Mouse (Mus musculus) right cerebral cortex, postnatal 4 days (tissue): ENCODE results near the gene Gm17606.

Experiments used
- DNase-seq: peaks from one replicate; pipeline ENCODE4 v3.0.0-alpha.2; 2022

Gm17606 gene

DNA sequence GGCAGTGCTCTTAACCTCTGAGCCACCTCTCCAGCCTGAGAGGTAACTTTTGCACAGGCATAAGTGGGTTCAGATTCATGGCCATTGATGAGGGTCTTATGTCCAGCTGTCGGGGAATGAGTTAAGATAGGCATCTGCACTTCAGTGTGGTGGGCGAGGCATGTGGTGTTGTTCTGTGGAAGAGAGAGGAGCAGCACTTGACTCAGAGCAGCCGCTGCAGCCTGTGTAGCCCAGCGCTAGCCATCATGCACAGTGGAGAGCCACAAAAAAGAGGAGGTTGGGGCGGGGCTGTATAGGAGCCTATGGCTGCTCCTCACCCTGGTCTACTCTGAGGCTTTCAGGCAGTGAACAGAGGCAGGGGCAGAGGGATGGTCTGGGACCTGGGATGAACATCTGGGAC lies 12.6 kb upstream of the Gm17606 start:
- DNase-seq: no peak

- no peak for DNase-seq
Measured at GRCm38 (mm10) chr14:54629797-54630196, 11.0 kb upstream of the Gm17606 start.

- no peak for DNase-seq
Measured at GRCm38 (mm10) chr14:54630583-54631239, 10.0 kb upstream of the Gm17606 start.

DNA sequence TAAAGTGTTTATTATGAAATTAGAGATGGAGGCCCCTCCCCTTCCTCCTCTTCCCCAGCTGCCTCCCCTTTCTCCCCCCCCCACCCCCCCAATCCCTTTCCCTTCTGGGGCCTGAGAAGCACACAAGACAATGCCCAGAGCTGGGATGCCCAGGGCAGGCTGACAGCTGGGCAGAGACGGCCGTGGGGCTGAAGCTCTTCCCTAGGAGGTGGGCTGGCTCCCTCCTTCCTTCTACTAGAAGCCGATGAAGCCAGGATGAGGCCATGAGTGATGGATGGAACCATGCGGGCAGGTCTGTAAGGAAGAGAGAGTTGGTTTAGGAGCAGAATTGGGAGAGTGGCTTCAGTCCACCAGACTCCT lies 9.5 kb upstream of the Gm17606 start:
- DNase-seq: no peak

DNA sequence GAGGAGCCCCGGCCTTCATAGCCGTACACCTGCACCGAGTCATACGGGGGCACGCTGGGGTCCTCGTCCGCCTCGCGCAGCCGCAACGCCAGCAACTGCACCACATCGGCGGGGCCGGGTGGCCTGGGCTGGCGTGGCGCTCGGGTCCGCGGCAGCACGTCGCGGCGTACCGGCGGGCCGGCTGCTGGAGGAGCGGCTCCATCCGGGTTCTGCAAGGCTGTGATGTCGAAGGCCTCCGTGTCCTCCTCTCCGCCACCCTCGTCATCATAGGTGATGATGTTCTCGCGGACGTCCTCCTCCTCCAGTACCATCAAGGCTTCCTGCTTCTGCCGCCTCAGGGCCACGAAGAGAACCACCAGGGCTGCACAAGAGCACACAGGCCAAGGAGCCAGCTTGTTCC lies 8.5 kb upstream of the Gm17606 start:
- no peak for DNase-seq

DNA sequence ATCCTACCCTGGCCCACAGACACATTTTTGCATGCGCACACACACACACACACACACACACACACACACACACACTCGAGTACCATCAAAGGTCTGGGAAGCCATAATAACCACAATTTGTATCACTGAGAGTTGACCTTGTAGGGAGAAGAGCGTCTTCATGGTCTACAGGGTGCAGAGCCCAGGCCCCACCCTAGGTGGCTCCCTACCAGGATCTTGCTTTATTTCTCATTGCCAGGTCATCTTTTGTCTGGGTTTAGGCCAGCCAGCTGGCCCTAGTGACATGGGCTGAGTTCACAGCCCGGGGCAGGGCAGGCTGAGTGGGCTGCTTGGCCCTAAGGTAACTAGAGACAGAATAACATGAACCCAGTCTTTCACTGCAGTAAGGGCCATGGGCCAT lies 6.6 kb upstream of the Gm17606 start:
- DNase-seq: no peak

DNA sequence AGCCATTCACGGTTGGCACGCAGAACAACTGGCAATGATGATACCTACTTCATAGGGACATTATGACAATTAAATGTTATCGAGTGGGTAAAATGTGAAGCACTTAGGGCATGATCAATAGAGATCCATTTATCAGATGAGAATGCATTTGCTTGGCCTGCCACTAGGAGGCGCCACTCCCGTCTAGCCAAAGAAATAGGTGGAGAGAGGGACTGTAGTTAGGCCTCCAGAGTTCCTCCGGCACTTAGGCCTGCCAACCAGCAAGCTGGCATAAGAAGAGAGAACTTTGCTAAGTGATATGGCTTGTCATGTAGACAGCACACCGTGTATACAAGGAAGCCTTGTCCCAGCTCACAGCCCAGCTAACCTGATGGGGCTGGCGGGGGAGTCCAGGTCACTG lies 3.8 kb upstream of the Gm17606 start:
- peak; percentile 72 for DNase-seq

GRCm38 (mm10) chr14:54638210-54638609 lies 2.5 kb upstream of the Gm17606 start:
- peak; percentile 49 for DNase-seq

- no peak for DNase-seq
Measured at GRCm38 (mm10) chr14:54640121-54640520, 631 bp upstream of the Gm17606 start.

- DNase-seq: peak; percentile 95
Measured at GRCm38 (mm10) chr14:54641305-54641969, 685 bp downstream of the Gm17606 start, which contains the start of gene Cdh24. TSS of gene Cdh24 (minus strand) at chr14:54641364.

DNA sequence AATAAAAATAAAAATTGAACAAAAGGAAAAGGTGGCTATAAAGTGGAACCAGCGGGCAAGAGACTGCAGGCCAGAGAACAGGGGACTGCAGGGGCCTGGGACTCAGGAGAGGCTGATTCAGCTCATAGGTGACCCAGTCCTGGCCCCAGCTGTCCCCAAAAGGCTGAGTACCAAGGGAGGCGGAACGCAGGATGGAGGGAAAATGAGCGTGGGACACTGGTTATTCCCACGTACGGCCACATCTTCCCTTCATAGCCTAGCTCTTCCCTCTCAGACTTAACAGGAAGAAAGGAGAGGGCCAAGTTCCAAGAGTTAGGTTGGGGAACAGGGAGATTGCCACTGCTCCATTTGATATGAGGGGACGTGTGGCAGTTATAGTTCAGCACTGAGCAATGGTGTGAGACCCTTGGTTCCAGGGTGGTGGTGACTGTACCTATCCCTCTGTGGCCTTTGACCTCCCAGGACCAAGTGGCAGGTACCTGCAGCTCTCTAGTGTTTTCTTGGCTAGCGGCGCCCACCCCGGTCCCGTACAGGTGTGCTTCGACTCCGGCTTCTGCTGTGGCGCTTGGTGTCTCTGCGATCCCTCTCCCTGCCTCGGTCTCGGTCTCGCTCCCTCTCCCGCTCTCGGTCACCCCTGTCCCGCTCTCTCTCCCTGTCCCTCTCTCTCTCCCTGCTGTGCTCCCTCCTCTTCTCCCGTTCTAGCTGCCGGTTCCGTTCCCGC lies 1.6 kb downstream of the Gm17606 start:
- DNase-seq: no peak

DNA sequence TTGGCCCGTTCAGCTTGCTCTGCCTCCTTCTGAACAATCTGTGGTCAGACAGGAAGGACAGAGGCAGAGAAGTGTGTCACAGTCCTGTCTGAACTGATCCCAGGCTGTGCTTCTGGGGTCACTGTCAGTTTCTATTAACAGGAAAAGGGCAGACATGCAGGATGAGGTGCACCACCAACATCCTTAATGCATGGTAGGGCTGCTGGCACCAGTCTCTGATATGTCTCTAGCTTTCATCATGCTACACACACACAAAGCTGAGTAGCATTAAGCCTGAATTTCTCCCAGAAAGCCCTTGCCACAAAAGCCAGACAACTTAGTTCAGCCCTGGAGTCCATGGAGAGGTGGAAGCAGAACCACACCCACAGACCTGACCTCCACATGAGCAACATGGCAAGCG lies 2.3 kb downstream of the Gm17606 start:
- DNase-seq: no peak

DNA sequence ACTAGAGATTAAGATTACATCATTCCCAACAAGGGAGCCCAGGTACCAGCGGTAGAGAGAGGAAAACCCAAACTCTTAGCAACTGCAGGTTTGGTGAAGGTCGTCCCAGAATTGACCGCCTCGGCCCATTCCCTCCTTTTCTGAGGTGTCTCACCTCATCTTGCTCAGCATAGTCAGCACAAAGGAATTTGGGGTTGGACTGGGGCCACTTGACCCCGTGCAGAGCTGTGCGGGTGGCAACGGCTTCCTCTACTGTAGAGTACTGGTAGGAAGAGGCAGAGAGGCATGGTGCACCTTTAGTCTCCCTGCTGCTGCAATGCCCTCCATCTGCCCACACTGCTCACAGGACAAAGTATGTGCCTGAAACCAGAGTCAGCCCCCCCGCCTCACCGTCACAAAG lies 3.5 kb downstream of the Gm17606 start:
- DNase-seq: no peak

DNA sequence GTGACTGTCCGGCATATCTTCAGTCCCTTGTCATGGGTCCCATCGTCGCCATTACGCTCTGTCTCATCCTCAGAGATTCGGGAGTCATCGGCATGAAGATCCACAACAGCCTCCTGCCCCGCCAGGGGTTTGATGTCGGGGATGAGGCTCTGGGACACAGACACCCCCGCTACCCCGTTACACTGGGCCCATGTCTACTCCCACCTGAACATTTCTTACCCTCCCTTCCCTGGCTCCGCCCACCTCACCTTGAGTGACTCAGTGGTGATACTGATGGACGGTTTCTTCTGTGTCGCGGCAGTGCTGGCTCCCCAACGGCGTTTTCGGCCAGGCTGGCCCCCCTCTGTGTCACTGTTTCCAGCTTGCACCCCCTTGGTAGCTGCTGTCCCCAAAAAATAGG lies 5.7 kb downstream of the Gm17606 start:
- DNase-seq: no peak

DNA sequence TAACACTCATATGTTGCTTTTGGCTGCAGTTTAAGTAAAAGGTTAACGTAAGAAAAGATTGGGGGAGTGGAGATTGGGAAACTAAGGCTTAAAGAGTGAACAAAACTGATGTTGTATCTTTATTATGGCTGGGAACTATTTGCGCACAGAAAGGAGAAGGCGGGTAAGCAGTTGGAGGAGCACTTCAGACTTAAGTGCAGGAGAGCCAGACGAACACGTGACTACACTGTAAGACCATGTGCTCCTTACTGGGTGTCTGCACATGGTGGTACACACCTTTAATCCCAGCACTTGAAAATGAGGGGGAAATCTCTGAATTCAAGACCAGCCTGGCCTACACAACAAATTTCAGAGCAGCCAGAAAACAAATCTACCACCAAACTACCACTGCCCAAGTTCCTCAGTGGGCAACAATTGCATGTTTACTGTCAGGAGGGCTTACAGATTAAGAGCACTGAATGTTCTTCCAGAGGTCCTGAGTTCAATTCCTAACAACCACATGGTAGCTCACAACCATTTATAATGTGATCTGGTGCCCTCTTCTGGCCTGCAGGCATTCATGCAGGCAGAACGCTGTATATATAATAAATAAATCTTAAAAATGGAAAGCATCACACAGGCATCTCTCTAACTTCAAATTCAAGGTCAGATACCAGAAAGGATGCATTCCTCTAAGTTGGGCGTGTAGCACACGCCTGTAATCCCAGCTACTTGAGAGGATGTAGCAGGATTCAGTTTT lies 6.3 kb downstream of the Gm17606 start:
- DNase-seq: no peak

DNA sequence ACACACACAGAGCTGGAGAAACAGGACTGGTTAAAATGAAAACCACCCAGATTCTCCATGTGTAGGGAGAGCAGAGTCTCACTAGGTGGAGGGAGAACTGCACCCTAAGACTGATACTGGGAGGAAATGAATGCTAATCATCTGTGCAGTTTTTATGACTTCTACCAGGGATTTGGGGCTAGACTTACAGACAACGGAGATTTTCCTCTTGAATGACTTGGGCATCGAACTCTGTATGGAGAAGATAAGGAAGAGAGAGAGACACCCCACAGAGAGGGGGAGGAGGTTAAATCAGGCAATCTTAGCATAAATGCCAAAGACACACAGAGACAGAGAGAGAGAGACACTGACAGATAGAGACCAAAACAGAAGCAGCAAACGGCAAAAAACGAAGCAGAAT lies 7.1 kb downstream of the Gm17606 start:
- no peak for DNase-seq

- DNase-seq: peak; percentile 88
Measured at GRCm38 (mm10) chr14:54650621-54651454, 10.1 kb downstream of the Gm17606 start.

- DNase-seq: no peak
Measured at GRCm38 (mm10) chr14:54651556-54651955, 10.8 kb downstream of the Gm17606 start.

- DNase-seq: no peak
Measured at GRCm38 (mm10) chr14:54652787-54653186, 12.0 kb downstream of the Gm17606 start.

GRCm38 (mm10) chr14:54653496-54653895 lies 12.7 kb downstream of the Gm17606 start:
- DNase-seq: peak; percentile 78

- no peak for DNase-seq
Measured at GRCm38 (mm10) chr14:54660009-54660408, 19.3 kb downstream of the Gm17606 start.

DNA sequence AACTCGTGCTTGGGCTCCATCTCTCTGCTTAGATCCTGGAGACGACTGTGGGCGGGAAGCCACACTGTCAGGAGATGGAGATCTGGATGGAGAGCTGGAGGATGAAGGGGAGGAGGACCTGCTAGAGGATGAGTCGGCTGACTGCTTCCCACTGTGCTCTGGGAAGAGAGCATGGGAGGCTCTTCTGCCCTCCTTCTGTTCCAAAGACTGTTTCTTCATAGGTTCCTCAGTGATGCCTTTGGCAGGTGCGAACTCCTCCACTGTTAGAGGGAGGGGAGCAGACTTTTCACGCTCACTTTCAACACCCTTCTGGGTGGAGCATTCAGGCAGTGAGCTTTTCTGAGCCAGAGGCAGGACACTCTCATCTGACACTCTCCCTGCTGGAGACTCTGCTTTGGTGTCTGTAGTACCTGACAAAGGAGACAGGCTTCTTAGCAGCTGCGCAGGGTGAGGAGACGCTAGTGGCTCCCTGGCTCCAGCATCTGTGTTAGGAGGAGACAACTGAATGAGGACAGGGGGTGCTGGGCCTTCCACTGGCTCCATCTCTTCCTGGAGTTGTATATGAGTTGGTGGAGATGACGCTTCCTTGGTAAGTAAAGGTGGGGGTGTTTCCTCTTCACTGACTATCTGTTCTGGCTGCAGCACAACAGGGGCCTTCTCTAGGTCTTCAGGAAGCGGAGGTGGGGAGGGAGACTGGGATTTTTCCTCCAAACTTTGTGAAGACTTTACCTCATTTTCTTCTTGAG lies 23.9 kb downstream of the Gm17606 start:
- no peak for DNase-seq
